Comparison of ENCODE assay signal across 7 mouse cellular contexts in genomic region chr7:67562176-67562575, GRCm38 (mm10).
A peak's percentile ranks its signal among the peaks of the same experiment; 100 is the strongest.
DNase-seq lines count a peak whose midpoint lies in the region.

No protein-coding gene starts in this region.

- peak; percentile 41 for DNase-seq in ZHBTc4 (ENCODE audit: low read depth, low spot score)
- peak; percentile 61 to 72 for DNase-seq in adrenal gland, postnatal 36 days
- DNase-seq in heart, adult 18-20 months = peak; percentile 85 to 88
- DNase-seq in kidney, postnatal 4 days = peak; percentile 48 to 66
- no peak for DNase-seq in layer of hippocampus, adult 18-20 months (ENCODE audit: low spot score in 2 of 2)
- no peak for DNase-seq in spleen, postnatal 4 days (ENCODE audit: low spot score in 2 of 2)
- DNase-seq in MN1 (ENCODE audit: low spot score) = no peak

Comparison
In these comparisons a context has a peak if more than half of its experiments do, and no peak if none do; other contexts are left out.
1. DNase-seq: peak in ZHBTc4 (single experiment), adrenal gland, postnatal 36 days (2 of 2), heart, adult 18-20 months (2 of 2) and kidney, postnatal 4 days (2 of 2); none in layer of hippocampus, adult 18-20 months (0 of 2), spleen, postnatal 4 days (0 of 2) and MN1 (single experiment).